Mouse (Mus musculus) heart, postnatal 10 days (tissue): Measurements from ENCODE around the gene Plekha8. TPM values are rescaled to one million over a fixed set of nuclear protein-coding genes. Genes with fewer than 3 reads are reported as not detected.
A peak's percentile ranks its signal among the peaks of the same experiment; 100 is the strongest.

ENCODE experiments used
- DNase-seq, 2 experiments: peaks; one replicate each; pipeline ENCODE4 v3.0.0; 2021
- intact Hi-C: fragments of 180-260 bp; cut with DNase I; formaldehyde crosslinking; loops from one replicate; pipeline ENCODE4 v1.15.1; 2025
- total RNA-seq, 2 experiments: library from RNA; stranded (reverse); gene quantifications; 2 replicates each; pipeline ENCODE4 v1.2.3; 2021

The Plekha8 gene
- 10 to 100 TPM; 12.4 to 12.9 TPM for total RNA-seq

DNA sequence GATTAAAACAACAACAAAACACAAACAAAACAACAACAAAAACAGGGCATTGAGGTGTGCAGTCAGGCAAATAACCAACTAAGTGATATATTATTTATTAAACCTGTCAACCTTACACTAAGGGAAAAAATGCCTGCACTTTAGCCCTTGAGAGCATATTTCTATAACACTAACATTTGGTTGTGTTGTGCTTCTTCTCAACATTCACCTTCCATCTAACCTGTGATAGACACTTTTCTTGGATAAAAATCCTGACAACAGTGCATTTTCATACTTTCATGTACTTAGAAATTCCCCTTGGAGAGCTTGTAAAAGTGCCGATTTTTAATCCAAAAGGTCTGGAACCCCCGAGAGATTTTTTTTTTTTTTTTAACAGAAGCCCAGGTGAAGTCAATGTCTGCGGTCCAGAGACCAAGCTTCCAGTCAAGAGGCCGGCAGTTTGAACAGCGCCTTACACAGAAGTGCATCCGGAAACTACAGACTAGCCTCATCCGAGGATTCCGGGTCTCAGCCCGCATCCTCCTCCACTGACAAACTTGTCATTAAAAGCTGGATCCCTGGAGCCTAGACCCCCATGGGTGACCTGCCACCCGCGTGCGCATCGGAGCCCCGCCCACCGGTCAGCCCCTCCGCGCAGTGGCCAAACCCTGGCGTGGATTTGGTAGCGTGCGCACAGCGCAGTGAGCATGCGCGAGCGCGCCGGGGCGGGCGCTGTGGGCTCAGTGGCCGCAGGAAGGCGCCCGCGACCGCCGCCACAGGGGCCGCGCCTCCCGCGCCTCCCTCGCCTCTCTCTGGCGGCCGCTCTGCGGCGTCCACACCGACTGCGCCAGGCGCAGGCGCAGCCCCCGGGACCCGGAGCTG is at the start of gene Plekha8:
TSS of gene Plekha8 (plus strand) at position 643 of the 861 bp plus-strand sequence.
- intact Hi-C loops = loop anchor here (2.0 to 10.0 kb wide), 4 partner anchors 34 to 380 kb away; partner anchors contain the start of genes Mturn, Nod1 and Znrf2
- peak; percentile 94 for DNase-seq

DNA sequence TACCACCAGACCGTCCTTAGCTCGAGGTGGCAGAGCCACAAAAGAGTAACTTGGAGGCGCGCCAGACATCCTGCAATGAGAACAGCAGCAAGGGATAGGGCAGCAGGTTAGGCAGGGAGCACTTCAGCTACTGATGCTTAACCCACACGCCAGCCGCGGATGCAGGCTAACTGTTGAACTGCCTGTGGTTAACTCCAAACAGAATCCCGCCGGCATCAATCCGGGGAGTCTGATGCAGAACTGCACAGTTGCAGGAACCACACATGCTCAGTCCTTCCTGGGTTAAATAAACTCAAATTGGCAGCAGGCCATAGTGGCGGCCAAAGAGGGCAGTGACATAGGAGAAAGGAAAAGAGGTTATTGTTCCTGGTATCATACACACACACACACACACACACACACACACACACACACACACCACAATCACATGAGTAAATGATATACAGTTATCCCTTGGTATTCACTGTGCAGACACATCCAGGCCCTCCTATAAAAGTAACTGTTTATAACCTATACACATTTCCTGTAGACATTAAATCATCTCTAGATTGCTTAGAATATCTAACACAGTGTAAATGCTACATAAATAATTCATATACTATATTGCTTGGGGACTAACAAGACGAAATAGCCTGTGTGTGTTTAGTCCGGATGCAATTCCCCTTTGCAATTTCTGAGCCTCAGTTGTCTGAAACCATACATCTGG is 46.4 kb upstream of the Plekha8 start:
- DNase-seq = peak; percentile 42 to 58
- intact Hi-C loops = no loop called here

- intact Hi-C loops = no loop called here
These were observed 45.6 kb upstream of the Plekha8 start for GRCm38 (mm10) chr6:54549311-54549710.

GRCm38 (mm10) chr6:54550801-54551323 is 44.0 kb upstream of the Plekha8 start:
- no peak for DNase-seq
- intact Hi-C loops = no loop called here

More at GRCm38 (mm10) chr6:54549311-54549710, 45.6 kb upstream of the Plekha8 start:
- no peak for DNase-seq

DNA sequence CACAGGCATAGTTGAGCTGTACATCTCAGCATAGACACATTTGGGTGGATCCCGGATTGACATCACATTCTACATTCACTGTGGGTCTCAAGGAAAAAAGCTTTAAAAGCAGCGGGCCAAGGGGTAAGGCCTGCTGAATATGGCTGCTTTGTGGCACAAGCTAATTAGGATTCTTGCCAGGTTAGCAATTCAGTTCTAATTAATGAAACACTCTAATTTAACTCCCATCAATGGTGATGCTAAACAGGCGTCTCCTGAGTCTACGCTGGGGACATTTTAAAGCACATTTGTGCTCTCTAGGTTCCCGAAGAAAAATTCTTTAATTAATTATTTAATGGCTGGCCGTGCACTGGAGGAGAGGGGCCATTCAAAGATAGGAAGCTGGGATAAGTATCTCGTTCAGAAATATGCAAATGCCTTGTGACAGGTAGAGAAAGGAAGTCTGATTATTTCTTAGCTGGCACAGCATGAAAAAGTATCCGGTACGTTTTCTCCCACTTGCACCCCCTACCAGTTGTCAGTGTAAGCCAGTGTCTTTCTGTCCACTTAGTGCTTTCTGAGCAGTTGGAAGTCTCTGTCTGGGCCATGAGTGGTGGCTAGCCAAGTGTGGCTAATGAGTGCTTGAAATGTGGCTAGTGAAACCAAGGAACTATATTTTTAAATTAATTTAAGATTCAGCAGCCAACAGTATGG is 42.0 kb upstream of the Plekha8 start:
- no peak for DNase-seq
- intact Hi-C loops = no loop called here

GRCm38 (mm10) chr6:54553632-54554031 is 41.3 kb upstream of the Plekha8 start:
- no peak for DNase-seq
- intact Hi-C loops = no loop called here

GRCm38 (mm10) chr6:54554341-54555110 is 40.4 kb upstream of the Plekha8 start:
- DNase-seq = no peak
- intact Hi-C loops = no loop called here

DNA sequence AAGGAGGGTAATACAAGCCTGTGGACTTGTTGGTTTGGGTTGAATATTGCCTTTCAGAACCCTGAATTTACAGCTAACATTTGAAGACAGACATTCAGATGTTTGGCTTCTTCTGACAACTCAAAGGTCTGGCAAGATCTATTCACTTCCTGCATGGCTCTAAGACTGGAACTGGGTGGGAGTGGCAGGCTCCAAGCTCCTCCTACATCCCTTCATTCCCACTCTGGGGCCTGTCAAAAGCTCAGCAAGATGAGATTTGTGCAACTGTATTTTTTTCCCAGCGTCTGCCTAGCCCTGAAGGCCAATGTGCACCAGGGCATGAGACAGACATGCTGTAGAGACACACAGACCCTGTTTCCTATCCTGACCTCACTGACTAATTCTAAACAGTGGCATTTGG is 39.1 kb upstream of the Plekha8 start:
- intact Hi-C loops = no loop called here
- peak in 1 of 2 experiments; percentile 23 for DNase-seq

DNA sequence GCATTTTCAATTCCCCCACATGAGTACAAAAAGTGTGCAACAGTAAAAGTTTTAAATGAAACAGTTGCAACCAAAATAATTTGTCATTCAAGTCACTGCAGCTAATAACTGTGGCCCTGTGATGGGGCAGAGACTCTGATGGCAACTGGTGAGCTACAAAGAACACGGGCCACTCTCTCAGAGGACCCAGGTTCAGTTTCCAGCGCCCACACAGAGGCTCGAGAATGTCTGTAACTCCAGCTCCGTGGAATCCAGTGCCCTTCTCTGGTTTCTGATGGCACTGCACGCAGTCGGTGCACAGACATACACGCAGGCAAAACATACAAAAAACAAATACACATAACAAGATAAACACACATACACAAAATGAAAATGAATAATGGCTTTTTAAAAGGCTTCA is 37.2 kb upstream of the Plekha8 start:
- intact Hi-C loops = no loop called here
- DNase-seq = no peak

DNA sequence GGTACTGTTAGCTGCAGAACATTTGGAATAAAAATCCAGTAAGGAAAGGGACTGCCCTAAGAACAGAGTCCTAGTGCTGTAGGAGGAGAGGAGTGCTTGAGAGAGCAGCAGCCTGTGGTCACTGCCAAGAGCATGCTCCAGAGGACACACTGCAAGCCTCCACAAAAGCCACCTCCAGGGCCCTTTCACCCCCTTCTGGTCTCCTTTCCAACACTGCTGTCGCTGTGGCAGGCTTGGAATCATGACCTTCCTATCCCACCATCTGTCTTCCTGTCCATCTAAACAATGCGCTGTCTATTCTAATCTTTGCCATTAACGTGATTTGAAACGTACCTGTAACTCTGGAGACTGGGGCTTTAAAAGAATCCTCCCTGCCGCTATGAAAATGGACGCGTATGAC is 36.4 kb upstream of the Plekha8 start:
- intact Hi-C loops = no loop called here
- no peak for DNase-seq

GRCm38 (mm10) chr6:54562018-54562809 is 32.7 kb upstream of the Plekha8 start:
- intact Hi-C loops = no loop called here

DNA sequence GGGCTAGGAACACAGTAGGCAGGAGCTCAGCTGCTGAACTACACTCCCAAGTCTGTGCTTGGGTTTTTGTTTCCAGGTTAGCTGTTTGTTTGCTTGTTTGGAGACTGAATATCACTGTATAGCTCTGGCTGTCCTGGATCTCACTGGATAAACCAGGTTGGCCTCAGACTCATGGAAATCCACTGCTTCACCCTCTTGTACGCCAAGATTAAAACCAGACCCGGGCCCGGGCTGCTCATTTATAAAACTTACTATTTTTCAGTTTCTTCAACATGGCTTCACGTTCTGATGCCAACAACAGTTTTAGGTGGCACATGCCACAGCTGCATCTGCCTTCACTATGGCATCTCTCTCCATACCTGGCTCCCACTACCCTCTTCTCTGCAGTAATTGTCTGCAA is 31.4 kb upstream of the Plekha8 start:
- DNase-seq = no peak
- intact Hi-C loops = no loop called here

More at GRCm38 (mm10) chr6:54562018-54562809, 32.7 kb upstream of the Plekha8 start:
- no peak for DNase-seq

DNA sequence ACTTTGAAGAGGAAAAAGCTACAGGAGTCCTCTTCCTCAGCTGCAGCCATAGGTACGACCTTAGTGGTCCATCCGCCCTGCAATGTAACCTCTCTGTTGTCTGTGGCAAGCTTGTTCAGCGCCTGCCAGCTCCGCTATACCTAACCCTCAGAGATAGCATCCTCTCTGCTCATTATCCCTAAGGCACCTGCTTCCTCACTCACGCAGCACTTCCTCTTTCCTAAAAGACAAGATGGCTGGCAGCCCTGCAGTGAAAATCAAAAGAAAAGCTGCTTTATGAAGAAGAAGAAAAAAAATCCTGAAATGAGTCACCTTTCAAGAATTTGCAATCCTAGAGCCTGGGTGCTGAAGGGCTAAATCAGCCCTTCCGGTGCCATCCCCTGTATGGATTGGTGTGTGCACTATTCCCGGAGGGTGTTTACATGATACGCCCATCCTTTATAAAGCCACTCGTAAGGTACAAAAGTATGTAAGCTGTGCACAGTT is 30.4 kb upstream of the Plekha8 start:
- DNase-seq = no peak
- intact Hi-C loops = no loop called here

GRCm38 (mm10) chr6:54565012-54565411 is 29.9 kb upstream of the Plekha8 start:
- intact Hi-C loops = no loop called here
- peak; percentile 40 to 55 for DNase-seq

- DNase-seq = peak; percentile 71 to 74
- intact Hi-C loops = no loop called here
These were observed 29.0 kb upstream of the Plekha8 start, which contains the start of gene Scrn1 for GRCm38 (mm10) chr6:54565665-54566545. Gene Scrn1, minus strand, starts transcription at chr6:54566489.

GRCm38 (mm10) chr6:54566546-54566919 is 28.4 kb upstream of the Plekha8 start:
- intact Hi-C loops = no loop called here
- DNase-seq = no peak

- intact Hi-C loops = no loop called here
These were observed 25.1 kb upstream of the Plekha8 start for GRCm38 (mm10) chr6:54569776-54570175.

More at GRCm38 (mm10) chr6:54569776-54570175, 25.1 kb upstream of the Plekha8 start:
- no peak for DNase-seq
